Mouse (Mus musculus) ES-Bruce4 (cell line): ENCODE measurements around the gene Fgfr2. TPM values are rescaled to one million over a fixed set of nuclear protein-coding genes. Genes with fewer than 3 reads are reported as not detected.

ENCODE experiments used
- H3K27ac ChIP-seq: 2 replicates; pipeline ENCODE4 v1.5.1; 2012; ENCODE audit warnings: low read length, inconsistent platforms; ENCODE audit not compliant: insufficient read depth
- H3K27me3 ChIP-seq: 2 replicates; pipeline ENCODE4 v1.6.1; 2012; ENCODE audit warnings: mild to moderate bottlenecking, low read length, inconsistent platforms; ENCODE audit not compliant: control insufficient read depth, poor library complexity, insufficient read depth, severe bottlenecking
- H3K36me3 ChIP-seq: 2 replicates; pipeline ENCODE4 v1.6.1; 2012; ENCODE audit warnings: inconsistent platforms, mild to moderate bottlenecking, low read length, moderate library complexity; ENCODE audit not compliant: control insufficient read depth, poor library complexity, insufficient read depth, severe bottlenecking
- H3K4me1 ChIP-seq: one replicate; pipeline ENCODE4 v1.8.1; 2011; ENCODE audit warnings: low read length; ENCODE audit not compliant: control insufficient read depth, insufficient read depth
- H3K4me3 ChIP-seq: 2 replicates; pipeline ENCODE4 v1.5.1; 2011; ENCODE audit warnings: low read depth, mild to moderate bottlenecking, low read length
- H3K9ac ChIP-seq: 2 replicates; pipeline ENCODE4 v1.6.1; 2012; ENCODE audit warnings: low read depth, mild to moderate bottlenecking, inconsistent platforms; ENCODE audit not compliant: poor library complexity, severe bottlenecking
- H3K9me3 ChIP-seq: replicated peaks from 2 replicates; pipeline ENCODE4 v1.6.1; 2012; ENCODE audit warnings: mild to moderate bottlenecking, low read length, inconsistent platforms; ENCODE audit not compliant: control insufficient read depth, poor library complexity, insufficient read depth, severe bottlenecking
- CTCF ChIP-seq: IDR thresholded peaks from one replicate; pipeline ENCODE4 v1.8.1; 2011; ENCODE audit warnings: low read depth, low read length
- EP300 ChIP-seq: IDR thresholded peaks from 2 replicates; pipeline ENCODE4 v1.6.1; 2011; ENCODE audit warnings: low read depth, low read length; ENCODE audit not compliant: insufficient read depth
- POLR2A ChIP-seq: IDR thresholded peaks from one replicate; pipeline ENCODE4 v1.8.1; 2011; ENCODE audit warnings: low read length; ENCODE audit not compliant: insufficient read depth
- polyA plus RNA-seq: library from polyadenylated mRNA; stranded (reverse); fragments of >200 nt; gene quantifications from 2 replicates; pipeline ENCODE4 v1.2.4, GENCODE M21; 2011; ENCODE audit warnings: low read depth; ENCODE audit not compliant: missing spikeins, insufficient read depth, insufficient read length

The Fgfr2 gene
- polyA plus RNA-seq, 1 experiment, result 34.8 TPM

DNA sequence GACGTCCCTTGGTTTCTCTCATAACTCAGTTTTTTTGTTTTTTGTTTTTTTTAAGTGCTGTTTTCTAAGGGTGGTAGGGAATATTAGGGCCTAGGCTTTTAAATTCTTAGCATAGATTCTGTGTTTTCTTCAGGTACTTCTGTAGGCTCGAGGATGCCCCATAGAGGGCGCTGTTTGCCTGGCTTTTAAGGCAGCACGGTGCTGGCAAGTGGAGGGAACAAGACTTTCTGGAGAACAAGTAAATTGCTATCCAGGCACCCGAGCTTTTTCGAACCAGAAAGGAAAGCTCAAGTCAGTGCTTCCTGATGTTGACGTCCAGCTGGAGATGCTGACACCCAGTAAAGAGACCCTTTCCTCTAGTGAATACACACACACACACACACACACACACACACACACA lies 1583.2 kb downstream of the Fgfr2 start:
- Histone ChIP-seq H3K36me3 (no peaks in the 10 kb centered on the region), H3K27ac (no peak overlapping the region), H3K9ac (no peak overlapping the region), H3K4me1 (no peaks in the 10 kb centered on the region), H3K4me3 (no peak overlapping the region), H3K9me3 (no peaks in the 10 kb centered on the region), H3K27me3 (peaks cover 33% of the 10 kb centered on the region)
- TF ChIP-seq POLR2A, result no peak
- no peak for TF ChIP-seq EP300
- peak; percentile 89 for TF ChIP-seq CTCF

DNA sequence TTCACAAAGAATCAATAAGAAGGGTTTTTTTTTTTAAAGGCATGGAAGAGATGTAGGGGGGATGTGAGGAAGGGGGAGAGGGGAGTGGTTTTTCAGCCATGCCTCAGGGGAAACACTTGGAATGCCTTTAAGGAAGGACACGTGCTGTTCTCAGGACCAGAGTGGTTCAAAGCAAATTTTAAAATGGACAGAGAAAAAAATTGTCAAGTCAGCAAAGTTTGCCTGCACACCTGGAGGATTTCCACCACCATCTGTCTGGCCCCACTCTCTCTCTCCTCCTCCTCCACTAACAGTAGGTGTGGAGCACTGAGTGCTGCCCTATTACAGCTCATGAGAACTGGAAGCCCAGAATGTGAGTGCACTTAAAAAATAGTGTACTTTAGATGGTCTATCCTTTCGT lies 1619.4 kb downstream of the Fgfr2 start:
- H3K4me1 ChIP-seq, result no peaks in the 10 kb centered on the region
- H3K9ac ChIP-seq, result no peak overlapping the region
- no peaks in the 10 kb centered on the region for H3K36me3 ChIP-seq
- no peak overlapping the region for H3K4me3 ChIP-seq
- H3K27me3 ChIP-seq, result no peaks in the 10 kb centered on the region
- TF ChIP-seq POLR2A, result no peak
- TF ChIP-seq EP300, result no peak
- no peak overlapping the region for H3K27ac ChIP-seq
- no peaks in the 10 kb centered on the region for H3K9me3 ChIP-seq

DNA sequence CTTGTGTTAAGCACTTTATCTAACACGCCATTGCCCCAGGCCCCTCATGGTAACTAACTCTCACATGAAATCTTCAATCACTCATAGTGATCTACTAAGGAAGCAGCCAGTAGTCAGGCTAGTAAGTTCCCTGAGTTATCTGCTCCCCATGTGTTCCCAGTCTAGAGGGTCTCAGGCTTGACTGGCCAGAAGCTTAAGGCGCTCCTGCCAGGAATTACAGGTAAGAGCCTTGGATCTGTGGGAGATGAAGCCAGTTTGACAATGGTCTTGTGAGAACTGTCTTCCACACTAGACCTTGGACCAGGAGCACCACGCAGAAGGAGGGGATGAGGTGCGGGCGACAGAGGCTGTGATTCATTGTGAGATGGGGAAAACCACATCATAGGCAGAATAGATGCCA lies 1644.7 kb downstream of the Fgfr2 start:
- TF ChIP-seq POLR2A, result no peak
- no peak for TF ChIP-seq CTCF
- no peak for TF ChIP-seq EP300
- no peaks in the 10 kb centered on the region; the same call in 1 of the 2 replicates for H3K9me3 ChIP-seq
- no peaks in the 10 kb centered on the region for H3K27me3 ChIP-seq
- H3K4me1 ChIP-seq, result no peaks in the 10 kb centered on the region
- no peak overlapping the region for H3K27ac ChIP-seq
- H3K36me3 ChIP-seq, result no peaks in the 10 kb centered on the region
- no peak overlapping the region for H3K9ac ChIP-seq
- no peak overlapping the region for H3K4me3 ChIP-seq

DNA sequence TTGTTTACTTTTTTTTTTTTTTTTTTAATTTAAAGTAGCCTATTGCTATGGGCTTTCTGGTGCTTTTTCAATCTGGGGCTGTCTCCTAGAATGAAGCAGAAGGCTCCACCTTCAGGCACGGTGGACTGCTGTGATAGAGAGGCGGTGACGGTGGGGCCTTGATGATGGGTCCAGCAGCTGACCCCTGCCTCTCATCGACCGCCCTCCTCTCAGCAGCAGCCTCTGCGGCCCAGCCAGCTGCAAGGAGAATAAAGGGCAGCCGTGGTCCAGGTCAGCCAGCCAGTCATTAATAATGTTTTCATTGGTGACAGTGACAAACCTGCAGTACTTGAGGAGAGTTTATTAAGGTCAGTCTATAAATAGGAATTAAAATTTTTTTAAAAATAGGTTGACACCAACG lies 1646.0 kb downstream of the Fgfr2 start:
- Histone ChIP-seq H3K27ac (no peak overlapping the region), H3K4me3 (no peak overlapping the region), H3K4me1 (no peaks in the 10 kb centered on the region), H3K27me3 (no peaks in the 10 kb centered on the region), H3K9me3 (no peaks in the 10 kb centered on the region; the same call in 1 of the 2 replicates), H3K9ac (no peak overlapping the region), H3K36me3 (no peaks in the 10 kb centered on the region)
- TF ChIP-seq CTCF (no peak), POLR2A (no peak), EP300 (no peak)

DNA sequence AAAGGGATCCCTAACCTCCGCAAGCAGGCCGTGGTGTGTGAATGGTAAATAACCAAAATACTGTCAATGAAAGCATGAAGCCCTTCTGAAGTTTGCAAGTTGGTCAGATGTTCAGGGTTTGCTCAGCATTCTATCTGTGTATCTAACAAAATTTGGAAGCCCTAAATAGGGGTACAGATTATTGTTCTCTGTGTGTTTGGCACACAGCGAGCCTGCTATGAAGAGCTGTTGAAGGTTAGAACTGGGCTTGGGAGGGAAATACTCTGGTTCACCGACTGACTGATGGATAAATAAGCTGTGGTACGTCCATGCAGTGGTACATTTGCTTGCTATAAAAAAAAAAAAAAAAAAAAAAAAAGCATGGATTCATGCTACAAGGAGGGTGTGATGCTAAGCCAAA lies 1651.6 kb downstream of the Fgfr2 start:
- Histone ChIP-seq H3K9ac (no peak overlapping the region), H3K36me3 (no peaks in the 10 kb centered on the region), H3K9me3 (no peaks in the 10 kb centered on the region), H3K27ac (no peak overlapping the region), H3K4me1 (no peaks in the 10 kb centered on the region), H3K27me3 (no peaks in the 10 kb centered on the region), H3K4me3 (no peak overlapping the region)
- TF ChIP-seq POLR2A, result no peak
- no peak for TF ChIP-seq CTCF

DNA sequence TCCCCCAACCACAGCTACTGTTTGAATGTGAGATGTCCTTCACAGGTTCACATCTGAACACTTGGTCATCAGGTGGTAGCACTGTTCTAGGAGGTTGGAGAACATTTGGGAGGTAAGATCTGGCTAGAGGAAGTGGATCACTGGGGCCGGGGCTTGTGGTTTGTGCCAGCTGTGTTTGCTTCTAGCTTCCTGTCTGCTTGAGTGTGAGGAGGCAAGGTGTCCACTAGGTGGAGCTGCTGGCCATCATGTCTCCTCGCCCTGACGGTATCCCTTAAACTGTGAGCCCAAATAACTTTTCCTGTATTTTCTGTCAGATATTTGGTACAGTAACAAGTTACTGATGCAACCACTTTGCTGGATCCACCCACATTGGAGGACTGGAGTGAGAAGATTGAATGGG lies 1653.6 kb downstream of the Fgfr2 start:
- Histone ChIP-seq H3K9ac (no peak overlapping the region), H3K27ac (no peak overlapping the region), H3K27me3 (no peaks in the 10 kb centered on the region), H3K9me3 (no peaks in the 10 kb centered on the region), H3K36me3 (no peaks in the 10 kb centered on the region), H3K4me3 (no peak overlapping the region), H3K4me1 (no peaks in the 10 kb centered on the region)
- TF ChIP-seq CTCF, result peak; percentile 88
- no peak for TF ChIP-seq POLR2A
